Mouse (Mus musculus) gastrocnemius, postnatal 10 days (tissue): Measurements from ENCODE around the gene Srsf4. TPM values are rescaled to one million over a fixed set of nuclear protein-coding genes. Genes with fewer than 3 reads are reported as not detected.
A peak's percentile ranks its signal among the peaks of the same experiment; 100 is the strongest.

Source experiments
- DNase-seq: peaks from one replicate; pipeline ENCODE4 v3.0.0; 2021; ENCODE audit warnings: mixed read lengths
- long read RNA-seq, 2 experiments: library from polyadenylated mRNA; stranded (forward); transcript quantifications; one replicate each; pipeline ENCODE4 v2.0.0; 2021
- total RNA-seq, 2 experiments: library from RNA; stranded (reverse); gene quantifications; 2 replicates each; pipeline ENCODE4 v1.2.3; 2021

Srsf4 gene
- total RNA-seq, result 10 to 100 TPM; 43.0 to 57.9 TPM
- long read RNA-seq, experiment 1, transcript Srsf4-202 (6 exons, 2,257 nt), result major isoform, 81 of 124 reads
- long read RNA-seq, experiment 1, partial matches to known transcripts, result 3 of 124 reads
- long read RNA-seq, experiment 1, other reads (novel, unspliced or antisense), result 40 of 124 reads
- long read RNA-seq, experiment 2, transcript Srsf4-202 (6 exons, 2,257 nt), result major isoform, 56 of 71 reads
- long read RNA-seq, experiment 2, partial matches to known transcripts, result 1 of 71 reads
- long read RNA-seq, experiment 2, other reads (novel, unspliced or antisense), result 13 of 71 reads

DNA sequence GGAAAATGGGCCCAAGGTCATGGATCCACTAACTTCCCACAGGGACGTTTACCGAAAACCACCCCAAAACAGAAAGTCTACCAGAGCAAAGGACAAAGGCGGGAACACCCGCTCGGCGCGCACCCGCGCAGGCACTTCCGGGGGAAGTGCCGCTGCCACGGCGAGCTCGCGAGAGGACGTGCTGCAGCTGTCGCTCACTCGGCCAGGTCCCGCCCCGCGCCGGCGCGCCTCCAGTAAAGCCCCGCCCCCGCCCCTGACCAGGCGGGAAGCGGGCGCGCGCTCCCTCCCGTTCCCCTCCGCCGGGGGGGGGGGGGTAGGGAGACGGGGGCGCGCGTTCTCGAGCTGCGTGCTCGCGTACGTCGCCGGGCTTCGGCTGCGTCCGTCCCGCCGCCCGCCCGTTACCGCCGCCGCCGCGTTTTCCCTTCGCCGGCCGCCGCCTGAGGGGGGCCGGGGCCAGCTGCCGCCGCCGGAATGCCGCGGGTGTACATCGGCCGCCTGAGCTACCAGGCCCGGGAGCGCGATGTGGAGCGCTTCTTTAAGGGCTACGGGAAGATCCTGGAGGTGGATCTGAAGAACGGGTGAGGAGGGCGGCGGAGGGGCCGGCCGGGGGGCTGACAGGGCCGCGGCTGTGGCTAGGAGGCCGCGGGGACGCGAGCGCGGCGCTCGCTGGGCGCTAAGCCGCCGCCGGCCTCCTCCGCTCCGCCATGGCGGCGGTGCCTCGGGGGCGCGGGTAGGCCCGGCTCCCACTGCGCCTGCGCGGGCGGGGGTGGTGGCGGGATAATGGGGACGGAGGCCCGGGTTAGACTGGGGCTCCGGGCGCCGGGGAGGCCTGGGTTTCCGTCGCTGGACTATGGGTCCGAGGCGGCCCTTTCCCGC, at the start of gene Srsf4:
TSS of gene Srsf4 (plus strand) at position 325 of the 876 bp plus-strand sequence.
- DNase-seq, result peak; percentile 95

DNA sequence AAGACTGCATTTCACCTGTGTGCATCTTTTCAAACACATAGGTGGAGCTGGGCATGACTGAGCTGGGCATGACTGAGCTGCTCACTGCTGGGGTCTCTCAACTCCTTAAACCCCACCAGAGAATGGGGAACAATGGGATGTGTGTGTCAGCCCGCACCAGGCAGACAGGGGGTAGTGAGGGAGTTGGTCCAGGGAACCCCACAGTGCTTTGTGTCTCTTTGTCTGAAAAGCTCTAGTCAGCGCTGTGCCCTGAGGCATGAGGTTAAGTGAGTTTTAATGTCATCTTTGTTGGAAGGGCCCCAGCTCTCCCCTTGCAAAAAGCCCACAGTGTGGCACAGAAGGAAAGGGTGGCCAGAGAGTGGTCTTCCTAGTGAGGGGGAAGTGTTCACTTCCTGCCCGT, 48.5 kb upstream of the Srsf4 start:
- DNase-seq, result no peak

- DNase-seq, result peak; percentile 36
These were observed 47.6 kb upstream of the Srsf4 start for GRCm38 (mm10) chr4:131825830-131826229.

- no peak for DNase-seq
These were observed 46.5 kb upstream of the Srsf4 start for GRCm38 (mm10) chr4:131826905-131827304.

- no peak for DNase-seq
These were observed 44.3 kb upstream of the Srsf4 start for GRCm38 (mm10) chr4:131829123-131829522.

DNA sequence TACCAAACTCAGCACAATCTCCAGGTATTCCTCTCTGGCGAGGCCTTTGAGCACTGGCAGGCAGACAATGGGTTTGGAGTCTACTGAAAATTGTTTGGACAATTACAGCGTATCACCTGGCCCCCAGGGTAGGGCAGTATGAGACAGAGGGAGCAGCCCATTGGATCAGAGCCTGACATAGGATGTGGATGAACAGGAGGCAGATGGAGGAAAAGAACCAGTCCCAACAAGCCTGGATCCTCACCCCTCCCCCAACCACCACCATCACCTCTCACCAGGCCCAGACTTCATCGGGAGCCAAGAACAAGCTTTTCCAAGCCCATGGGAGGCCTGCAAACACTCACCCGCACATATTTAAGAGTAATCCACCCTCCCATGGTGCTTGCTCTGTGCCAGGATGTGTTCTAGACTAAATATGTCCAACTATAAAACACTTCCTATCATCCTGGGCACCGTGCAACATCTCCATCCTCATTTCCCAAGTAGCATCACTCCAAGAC, 41.8 kb upstream of the Srsf4 start:
- no peak for DNase-seq

- DNase-seq, result no peak
These were observed 40.5 kb upstream of the Srsf4 start for GRCm38 (mm10) chr4:131832759-131833407.

- DNase-seq, result peak; percentile 22
These were observed 39.3 kb upstream of the Srsf4 start for GRCm38 (mm10) chr4:131833971-131834609.

DNA sequence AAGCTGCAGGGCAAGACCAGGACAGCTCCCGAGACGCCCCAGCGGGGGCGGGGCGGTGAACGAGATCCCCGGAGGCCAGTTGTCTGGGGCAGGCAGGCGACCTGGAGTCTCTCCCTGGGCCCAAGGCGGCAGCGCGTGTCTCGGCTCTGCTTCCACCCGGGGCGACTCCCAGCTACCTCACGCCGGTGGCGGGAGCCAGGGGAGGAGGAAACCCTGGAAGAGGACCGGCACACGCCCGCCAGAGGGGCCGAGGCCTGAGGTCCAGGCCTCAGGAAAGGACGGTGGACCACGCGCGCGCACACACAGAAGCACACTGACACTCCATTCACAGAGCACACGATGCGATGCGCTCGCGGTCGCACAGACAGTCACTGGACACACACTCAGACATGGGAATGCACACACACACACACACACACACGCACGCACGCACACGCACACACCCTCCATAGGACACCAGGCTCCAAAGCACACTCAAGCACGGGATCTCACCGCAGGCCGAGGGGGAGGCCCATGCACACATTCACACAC, 37.0 kb upstream of the Srsf4 start:
- peak; percentile 46 for DNase-seq

- peak; percentile 43 for DNase-seq
These were observed 36.4 kb upstream of the Srsf4 start for GRCm38 (mm10) chr4:131836891-131837491.

DNA sequence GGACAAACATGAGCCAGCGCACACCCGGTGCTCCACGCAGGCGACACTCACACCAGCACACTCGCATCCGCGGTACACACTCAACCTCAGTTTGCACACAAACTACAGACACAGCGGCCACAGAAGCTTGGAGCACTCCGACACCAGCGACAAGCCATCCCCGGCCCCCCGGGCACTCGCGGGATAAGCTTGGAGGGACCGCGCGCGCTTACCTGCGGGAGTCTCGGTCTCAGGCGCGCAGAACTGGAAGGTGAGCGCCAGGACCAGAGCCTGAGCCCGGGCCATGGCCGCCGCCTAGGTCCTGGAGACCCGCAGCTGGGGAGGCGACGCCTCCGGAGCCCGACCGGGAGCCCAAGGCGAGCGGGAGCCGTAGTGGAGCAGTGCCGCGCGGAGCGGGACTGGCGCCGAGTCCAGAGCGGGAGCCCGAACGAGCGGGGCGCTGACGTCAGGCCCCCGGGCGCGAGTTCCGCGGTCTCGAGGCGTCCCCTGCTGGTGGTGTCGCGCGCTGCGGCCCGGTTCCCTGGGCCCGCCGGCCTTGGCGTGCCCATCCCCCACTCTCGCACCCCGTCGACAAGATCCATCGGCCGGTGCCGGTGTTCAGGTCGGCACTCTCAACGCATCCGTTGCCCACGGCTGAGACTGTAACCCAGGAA, 35.4 kb upstream of the Srsf4 start, which contains the start of gene Ptpru:
TSS of gene Ptpru (minus strand) at position 417 of the 653 bp plus-strand sequence.
- peak; percentile 96 for DNase-seq

DNA sequence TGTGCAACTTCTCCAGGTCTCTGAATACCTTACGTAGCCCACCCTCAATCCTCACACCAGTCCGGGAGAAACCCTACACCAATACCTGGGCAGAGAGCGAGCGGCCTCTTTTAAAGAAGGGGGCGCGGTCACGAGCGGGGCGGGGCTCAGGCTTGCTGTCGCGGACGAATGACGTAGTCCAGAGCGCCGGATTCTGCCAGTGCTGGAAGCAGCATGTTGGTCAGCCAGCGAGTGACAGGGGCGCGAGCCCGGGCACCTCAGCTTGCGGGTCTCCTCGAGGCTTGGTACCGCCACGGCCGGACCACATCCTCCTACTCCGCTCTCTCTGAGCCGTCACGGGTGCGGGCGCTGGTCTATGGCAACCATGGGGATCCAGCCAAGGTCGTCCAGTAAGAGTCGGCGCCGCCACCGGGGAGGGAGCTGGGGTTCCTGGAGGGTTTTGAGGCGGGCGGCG, 30.1 kb upstream of the Srsf4 start, which contains the start of gene Mecr:
TSS of gene Mecr (plus strand) at position 181 of the 454 bp plus-strand sequence.
- DNase-seq, result peak; percentile 96

DNA sequence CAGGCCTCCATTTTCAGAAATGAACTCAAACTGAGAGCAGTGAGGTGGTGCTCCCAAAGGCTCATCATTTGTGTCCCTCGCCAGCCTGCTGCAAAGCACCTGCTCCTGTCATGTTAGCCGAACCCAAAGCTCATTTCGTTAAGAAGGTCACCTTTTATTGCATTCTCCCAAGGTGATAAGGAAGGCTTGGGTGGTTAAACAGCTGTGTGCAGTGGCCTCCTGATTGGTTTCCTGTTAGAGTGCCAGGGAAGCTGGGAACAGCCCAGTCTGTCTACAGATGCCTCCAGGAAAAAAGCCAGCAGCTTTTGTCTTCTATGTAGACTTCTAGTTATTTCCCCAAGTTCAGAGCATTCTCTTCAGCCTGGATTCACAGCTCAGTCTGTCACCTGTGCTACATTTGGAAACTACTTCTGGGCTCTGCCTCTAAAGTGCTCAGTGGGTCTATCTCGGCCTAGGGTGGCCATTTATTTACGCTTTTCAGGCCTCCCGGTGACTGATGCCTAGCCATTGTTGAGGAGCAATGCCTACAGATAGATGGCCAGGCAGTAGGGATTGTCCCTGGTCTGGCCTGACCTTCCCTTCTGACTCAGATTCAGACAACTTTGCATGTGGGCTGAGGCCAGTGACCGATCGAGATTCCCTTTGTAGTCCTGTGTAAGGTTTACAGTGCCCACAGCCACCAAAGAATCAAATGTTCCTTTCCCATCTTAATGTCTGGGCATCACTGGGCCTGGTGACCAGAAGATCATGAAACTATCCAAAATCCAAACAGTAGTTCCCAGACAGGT, 27.2 kb upstream of the Srsf4 start:
- no peak for DNase-seq

DNA sequence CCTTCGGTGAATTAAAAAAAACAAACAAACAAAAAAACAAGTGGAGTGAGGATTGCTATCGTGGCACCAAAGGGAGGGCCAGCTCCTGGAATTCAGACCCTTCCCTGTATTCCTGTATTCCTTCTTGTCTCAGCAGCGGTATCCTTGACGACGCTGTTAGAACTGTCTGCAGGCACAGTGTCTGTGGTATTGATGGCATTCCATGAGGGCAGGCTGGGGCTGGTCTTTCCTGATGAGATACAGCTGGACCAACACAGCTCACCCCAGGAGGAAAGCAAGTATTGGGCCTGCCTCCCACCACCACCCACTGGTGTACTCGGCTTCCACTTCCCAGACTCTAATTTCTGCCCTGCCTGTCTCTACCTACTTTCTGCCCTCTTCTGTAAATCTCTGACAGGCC, 25.3 kb upstream of the Srsf4 start:
- DNase-seq, result no peak

DNA sequence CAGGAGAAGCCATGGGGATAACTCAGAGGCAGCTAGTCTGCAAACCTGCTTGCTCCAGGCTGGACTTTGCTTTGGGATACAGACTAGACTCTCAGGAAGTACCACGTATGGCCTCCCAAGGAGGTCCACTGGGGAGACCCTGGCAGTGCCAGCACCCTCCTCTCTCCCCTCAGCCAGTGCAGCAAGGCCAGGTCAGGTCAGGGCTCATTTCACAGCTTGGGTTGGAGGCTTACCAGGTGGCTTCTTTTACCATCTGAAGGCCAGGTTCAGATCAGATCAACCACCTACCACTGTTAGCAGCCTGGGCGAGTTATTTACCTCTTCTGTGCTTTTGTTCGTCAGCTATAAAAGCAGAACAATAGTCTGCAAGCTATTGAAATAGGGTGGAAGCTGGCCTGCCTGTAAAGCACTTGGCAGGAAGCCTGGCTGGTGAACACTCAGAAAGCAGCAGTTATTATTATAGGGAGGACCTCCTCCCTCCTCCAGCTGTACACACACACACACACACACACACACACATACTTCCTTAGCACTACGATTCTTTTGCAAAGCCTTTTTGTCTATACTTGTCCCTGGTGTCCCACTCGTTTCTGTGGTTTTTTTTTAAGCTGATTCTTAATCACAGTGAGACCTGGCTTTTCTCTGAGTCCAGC, 23.3 kb upstream of the Srsf4 start:
- DNase-seq, result peak; percentile 46

- no peak for DNase-seq
These were observed 18.5 kb upstream of the Srsf4 start for GRCm38 (mm10) chr4:131854950-131855349.

DNA sequence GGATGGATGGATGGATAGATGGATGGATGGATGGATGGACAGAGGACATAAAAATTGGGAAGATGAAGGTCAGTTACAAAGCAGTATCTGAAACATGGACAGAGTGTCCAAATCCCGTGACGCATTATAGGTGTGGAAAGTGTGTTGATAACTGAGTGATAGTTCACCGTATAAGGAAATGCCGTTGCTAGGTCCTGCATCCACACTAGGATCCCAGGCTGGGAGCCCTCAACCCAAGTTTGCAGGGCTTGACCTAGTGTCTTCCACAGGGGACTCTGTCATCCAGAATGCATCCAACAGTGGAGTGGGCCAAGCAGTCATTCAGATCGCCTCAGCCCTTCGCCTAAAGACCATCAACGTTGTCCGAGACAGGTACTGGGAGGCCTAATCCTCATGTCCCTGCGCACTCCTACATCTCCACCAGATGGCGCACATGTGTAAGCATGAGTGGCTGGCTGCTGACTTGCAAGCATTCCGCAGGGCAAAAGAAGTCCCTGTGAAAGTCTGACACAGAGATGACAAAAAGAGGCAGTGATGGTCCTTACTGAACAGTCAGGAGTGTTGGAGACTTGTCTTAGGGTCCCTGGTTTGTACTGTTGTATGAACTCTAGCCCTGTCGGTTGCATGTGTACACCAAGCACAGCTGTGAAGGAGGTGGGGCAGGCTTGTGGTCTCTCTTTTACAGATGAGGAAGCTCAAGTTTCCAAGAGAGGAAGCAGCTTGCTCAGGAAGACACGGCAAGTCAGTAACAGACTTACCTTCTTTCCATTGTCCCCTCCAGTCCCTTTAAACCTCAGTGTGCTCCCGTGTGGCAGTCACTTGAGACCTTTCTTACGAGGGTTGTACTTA, 12.7 kb upstream of the Srsf4 start:
- DNase-seq, result peak; percentile 79

GRCm38 (mm10) chr4:131861341-131861739, 12.1 kb upstream of the Srsf4 start:
- no peak for DNase-seq
